Mouse (Mus musculus): ENCODE results near the gene Cd37. TPM values are rescaled to one million over a fixed set of nuclear protein-coding genes. Genes with fewer than 3 reads are reported as not detected.
"Not testable (repeated sequence)": the region's sequence is repeated elsewhere in the genome, so short reads cannot be mapped to it uniquely, and the experiment has no call there.

The Cd37 gene
- polyA plus RNA-seq, 1 experiment from 2014 or later = 14.6 TPM

GRCm38 (mm10) chr7:45255822-45256221 lies 16.9 kb upstream of the Cd37 start:
- H3K9me3 ChIP-seq (replicated peaks); H3K4me2 ChIP-seq; ATAC-seq; H3K4me3 ChIP-seq; H3K4me1 ChIP-seq; H3K27ac ChIP-seq; H3K9ac ChIP-seq; H3K36me3 ChIP-seq: not testable (repeated sequence)
- WGBS (ENCODE audit: insufficient replicate concordance) = 57% methylated on average over 5 of the region's 7 CpGs
- peaks cover 31% of the 10 kb centered on the region for H3K27me3 ChIP-seq (replicated peaks)

- H3K9me3 ChIP-seq (replicated peaks) = no peaks in the 10 kb centered on the region
- H3K36me3 ChIP-seq = no peaks in the 10 kb centered on the region
- 75% methylated on average over 8 of the region's 8 CpGs for WGBS (ENCODE audit: insufficient replicate concordance)
- H3K9ac ChIP-seq = no peak overlapping the region
- no peak for ATAC-seq
- no peak overlapping the region for H3K27ac ChIP-seq
- H3K27me3 ChIP-seq (replicated peaks) = peaks cover 13% of the 10 kb centered on the region; the same call in 1 of the 2 replicates
- H3K4me1 ChIP-seq = no peaks in the 10 kb centered on the region
- H3K4me3 ChIP-seq = no peak overlapping the region
- no peak overlapping the region for H3K4me2 ChIP-seq
Observed at GRCm38 (mm10) chr7:45253806-45254205, 14.9 kb upstream of the Cd37 start.

- Histone ChIP-seq H3K27me3 (replicated peaks) (no peaks in the 10 kb centered on the region), H3K9me3 (replicated peaks) (no peaks in the 10 kb centered on the region), H3K27ac (no peak overlapping the region), H3K4me1 (no peaks in the 10 kb centered on the region), H3K4me2 (no peak overlapping the region), H3K36me3 (no peaks in the 10 kb centered on the region), H3K4me3 (no peak overlapping the region), H3K9ac (no peak overlapping the region)
- ATAC-seq = no peak
- WGBS (ENCODE audit: insufficient replicate concordance) = 29% methylated on average over 3 of the region's 3 CpGs
Observed at GRCm38 (mm10) chr7:45247666-45248065, 8.8 kb upstream of the Cd37 start.

- 75% methylated on average over 6 of the region's 6 CpGs for WGBS (ENCODE audit: insufficient replicate concordance)
- H3K4me1 ChIP-seq = peaks cover 39% of the 10 kb centered on the region
Observed at GRCm38 (mm10) chr7:45241389-45241749, 2.5 kb upstream of the Cd37 start.

GRCm38 (mm10) chr7:45240633-45241388 lies 1.9 kb upstream of the Cd37 start, which contains the start of gene Slc6a16:
Gene Slc6a16, plus strand, starts transcription at chr7:45241085.
- WGBS (ENCODE audit: insufficient replicate concordance) = 42% methylated on average over 53 of the region's 53 CpGs
- no peaks in the 10 kb centered on the region for H3K36me3 ChIP-seq
- H3K4me2 ChIP-seq = peak within 1 kb of the TSS; percentile 41
- peaks cover 40% of the 10 kb centered on the region for H3K4me1 ChIP-seq
- no peak within 1 kb of the TSS for H3K27ac ChIP-seq
- H3K27me3 ChIP-seq (replicated peaks) = peaks cover 13% of the 10 kb centered on the region; the same call in 1 of the 2 replicates
- H3K9me3 ChIP-seq (replicated peaks) = no peaks in the 10 kb centered on the region
- 0 out of 2 replicates have a peak within 1 kb of the TSS, but pooled peaks have one; percentile 2 for H3K4me3 ChIP-seq
- H3K9ac ChIP-seq = no peak within 1 kb of the TSS
- no peak for ATAC-seq

More at GRCm38 (mm10) chr7:45241389-45241749, 2.5 kb upstream of the Cd37 start:
- H3K27me3 ChIP-seq (replicated peaks) = peaks cover 11% of the 10 kb centered on the region; the same call in 1 of the 2 replicates
- ATAC-seq = no peak
- no peaks in the 10 kb centered on the region for H3K9me3 ChIP-seq (replicated peaks)
- no peaks in the 10 kb centered on the region for H3K36me3 ChIP-seq
- no peak overlapping the region for H3K9ac ChIP-seq
- peak overlapping the region; percentile 41 for H3K4me2 ChIP-seq
- no peak overlapping the region for H3K27ac ChIP-seq
- H3K4me3 ChIP-seq = no peak overlapping the region

- no peak overlapping the region for H3K9ac ChIP-seq
- H3K27me3 ChIP-seq (replicated peaks) = peaks cover 18% of the 10 kb centered on the region; the same call in 1 of the 2 replicates
- H3K4me3 ChIP-seq = no peak overlapping the region
- no peak overlapping the region for H3K4me2 ChIP-seq
- H3K9me3 ChIP-seq (replicated peaks) = no peaks in the 10 kb centered on the region
- H3K36me3 ChIP-seq = no peaks in the 10 kb centered on the region
- no peak overlapping the region for H3K27ac ChIP-seq
- 62% methylated on average over 7 of the region's 7 CpGs for WGBS (ENCODE audit: insufficient replicate concordance)
- H3K4me1 ChIP-seq = peaks cover 47% of the 10 kb centered on the region
- ATAC-seq = no peak
Observed at GRCm38 (mm10) chr7:45240109-45240508, 1.2 kb upstream of the Cd37 start.

- H3K9ac ChIP-seq = peak overlapping the region; percentile 54
- H3K9me3 ChIP-seq (replicated peaks) = no peaks in the 10 kb centered on the region
- H3K4me1 ChIP-seq = peaks cover 68% of the 10 kb centered on the region
- H3K27ac ChIP-seq = peak overlapping the region; percentile 65
- H3K27me3 ChIP-seq (replicated peaks) = peaks cover 18% of the 10 kb centered on the region; the same call in 1 of the 2 replicates
- ATAC-seq = no peak
- 45% methylated on average over 17 of the region's 17 CpGs for WGBS (ENCODE audit: insufficient replicate concordance)
- H3K4me2 ChIP-seq = peak overlapping the region; percentile 74
- H3K4me3 ChIP-seq = peak overlapping the region; percentile 52
- no peaks in the 10 kb centered on the region; the same call in 1 of the 2 replicates for H3K36me3 ChIP-seq
Observed at GRCm38 (mm10) chr7:45237747-45238699, 892 bp downstream of the Cd37 start.

GRCm38 (mm10) chr7:45235656-45236180 lies 3.2 kb downstream of the Cd37 start:
- H3K4me3 ChIP-seq = 0 out of 2 replicates have a peak overlapping the region, but pooled peaks have one; percentile 21
- H3K36me3 ChIP-seq = peaks cover 15% of the 10 kb centered on the region
- H3K9ac ChIP-seq = no peak overlapping the region
- no peak overlapping the region for H3K27ac ChIP-seq
- H3K9me3 ChIP-seq (replicated peaks) = no peaks in the 10 kb centered on the region
- peaks cover 12% of the 10 kb centered on the region; the same call in 1 of the 2 replicates for H3K27me3 ChIP-seq (replicated peaks)
- H3K4me1 ChIP-seq = peaks cover 69% of the 10 kb centered on the region
- ATAC-seq = no peak
- WGBS (ENCODE audit: insufficient replicate concordance) = 59% methylated on average over 17 of the region's 17 CpGs
- peak overlapping the region; percentile 59 for H3K4me2 ChIP-seq

- Histone ChIP-seq H3K9ac (no peak overlapping the region), H3K4me2 (peak overlapping the region; percentile 59), H3K27ac (no peak overlapping the region), H3K36me3 (peaks cover 15% of the 10 kb centered on the region), H3K9me3 (replicated peaks) (no peaks in the 10 kb centered on the region), H3K4me3 (peak overlapping the region; percentile 21; the same call in 1 of the 2 replicates), H3K4me1 (peaks cover 63% of the 10 kb centered on the region), H3K27me3 (replicated peaks) (peaks cover 10% of the 10 kb centered on the region; the same call in 1 of the 2 replicates)
- 26% methylated on average over 21 of the region's 21 CpGs for WGBS (ENCODE audit: insufficient replicate concordance)
- ATAC-seq = peak; percentile 38; the same call in 1 of the 2 replicates
Observed at GRCm38 (mm10) chr7:45234922-45235571, 3.9 kb downstream of the Cd37 start.

GRCm38 (mm10) chr7:45234333-45234841 lies 4.5 kb downstream of the Cd37 start:
- Histone ChIP-seq H3K9ac (peak overlapping the region; percentile 45), H3K27me3 (replicated peaks) (peaks cover 7% of the 10 kb centered on the region; the same call in 1 of the 2 replicates), H3K36me3 (peaks cover 15% of the 10 kb centered on the region), H3K4me2 (peak overlapping the region; percentile 59), H3K27ac (no peak overlapping the region), H3K4me3 (peak overlapping the region; percentile 8; the same call in 1 of the 2 replicates), H3K9me3 (replicated peaks) (no peaks in the 10 kb centered on the region), H3K4me1 (peaks cover 56% of the 10 kb centered on the region)
- WGBS (ENCODE audit: insufficient replicate concordance) = 47% methylated on average over 29 of the region's 29 CpGs
- ATAC-seq = no peak
